Mouse (Mus musculus) testis, adult 2 months (tissue): ENCODE data around the gene Ovol3.

Experiments used
- CTCF ChIP-seq: fragments of 200-500 bp; IDR thresholded peaks from 2 replicates; pipeline ENCODE4 v1.5.1; 2012; ENCODE audit warnings: low read depth, mild to moderate bottlenecking, inconsistent platforms, low read length, moderate library complexity; ENCODE audit not compliant: control insufficient read depth, insufficient read depth, insufficient replicate concordance
- POLR2A ChIP-seq: fragments of 200-500 bp; IDR thresholded peaks from 2 replicates; pipeline ENCODE4 v1.6.1; 2012; ENCODE audit warnings: low read depth, mild to moderate bottlenecking, inconsistent platforms, low read length, moderate library complexity; ENCODE audit not compliant: control insufficient read depth

GRCm38 (mm10) chr7:30231328-30231668 lies 4.2 kb downstream of the Ovol3 start:
- TF ChIP-seq CTCF (no peak), POLR2A (no peak)
